Mouse (Mus musculus) E14TG2a.4 (cell line): Measurements from ENCODE around the gene Gpatch8.

Experiments used
- CTCF ChIP-seq: conservative IDR thresholded peaks from 2 replicates; pipeline ENCODE4 v1.5.1; 2014; ENCODE audit warnings: low read length
- POU5F1 ChIP-seq: IDR thresholded peaks from 2 replicates; pipeline ENCODE4 v1.6.1; 2014; ENCODE audit warnings: low read length, borderline replicate concordance

GRCm38 (mm10) chr11:102551176-102551575 is 5.0 kb downstream of the Gpatch8 start:
- TF ChIP-seq CTCF = no peak
- no peak for TF ChIP-seq POU5F1
